Mouse (Mus musculus): ENCODE measurements around the gene 3110082J24Rik.
"Not testable (repeated sequence)": the region's sequence is repeated elsewhere in the genome, so short reads cannot be mapped to it uniquely, and the experiment has no call there.

3110082J24Rik gene

GRCm38 (mm10) chr5:30067726-30068125, 38.2 kb downstream of the 3110082J24Rik start:
- peak; percentile 50 for DNase-seq

- not testable (repeated sequence) for DNase-seq
These were observed 46.3 kb downstream of the 3110082J24Rik start for GRCm38 (mm10) chr5:30059607-30060006.

- no peak for DNase-seq
These were observed 47.6 kb downstream of the 3110082J24Rik start for GRCm38 (mm10) chr5:30058216-30058731.

Data from kidney, postnatal 25 days (tissue).